Mouse (Mus musculus): Measurements from ENCODE around the gene Tiam1. TPM values are rescaled to one million over a fixed set of nuclear protein-coding genes. Genes with fewer than 3 reads are reported as not detected.

Tiam1 gene
- polyA plus RNA-seq, 1 experiment from 2014 or later = 24.9 TPM

GRCm38 (mm10) chr16:89773657-89774552 is 369.7 kb downstream of the Tiam1 start:
- peaks cover 10% of the 10 kb centered on the region for H3K9me3 ChIP-seq (replicated peaks; ENCODE audit: control insufficient read depth, low read length)
- ATAC-seq (replicated peaks; ENCODE audit: insufficient number of reproducible peaks, low FRiP score, low TSS enrichment) = peak; percentile 62
- H3K4me2 ChIP-seq = peak overlapping the region; percentile 84
- WGBS (ENCODE audit: insufficient replicate concordance) = 12% methylated on average over 30 of the region's 30 CpGs
- no peak overlapping the region for H3K27ac ChIP-seq (ENCODE audit: low read depth, low read length)
- 0 out of 2 replicates have a peak overlapping the region, but pooled peaks have one; percentile 59 for H3K9ac ChIP-seq (ENCODE audit: low read depth, low read length)
- peak overlapping the region; percentile 42 for H3K4me3 ChIP-seq (ENCODE audit: low read depth, low read length)
- H3K27me3 ChIP-seq (ENCODE audit: control insufficient read depth, insufficient read depth, low read length) = no peaks in the 10 kb centered on the region
- H3K36me3 ChIP-seq (ENCODE audit: control insufficient read depth, insufficient read depth, low read length) = no peaks in the 10 kb centered on the region
- no peaks in the 10 kb centered on the region for H3K4me1 ChIP-seq (ENCODE audit: control insufficient read depth, insufficient read depth, low read length)

- Histone ChIP-seq H3K36me3 (ENCODE audit: control insufficient read depth, insufficient read depth, low read length) (no peaks in the 10 kb centered on the region), H3K9me3 (replicated peaks; ENCODE audit: control insufficient read depth, low read length) (peaks cover 10% of the 10 kb centered on the region), H3K27me3 (ENCODE audit: control insufficient read depth, insufficient read depth, low read length) (no peaks in the 10 kb centered on the region), H3K27ac (ENCODE audit: low read depth, low read length) (no peak overlapping the region), H3K4me2 (no peak overlapping the region), H3K4me3 (ENCODE audit: low read depth, low read length) (no peak overlapping the region), H3K4me1 (ENCODE audit: control insufficient read depth, insufficient read depth, low read length) (no peaks in the 10 kb centered on the region), H3K9ac (ENCODE audit: low read depth, low read length) (no peak overlapping the region)
- 82% methylated on average over 11 of the region's 11 CpGs for WGBS (ENCODE audit: insufficient replicate concordance)
- ATAC-seq (replicated peaks; ENCODE audit: insufficient number of reproducible peaks, low FRiP score, low TSS enrichment) = no peak
These were observed 377.6 kb downstream of the Tiam1 start for GRCm38 (mm10) chr16:89765919-89766318.

GRCm38 (mm10) chr16:89765470-89765869 is 378.1 kb downstream of the Tiam1 start:
- 14% methylated on average over 8 of the region's 8 CpGs for WGBS (ENCODE audit: insufficient replicate concordance)
- no peak overlapping the region for H3K9ac ChIP-seq (ENCODE audit: low read depth, low read length)
- H3K27me3 ChIP-seq (ENCODE audit: control insufficient read depth, insufficient read depth, low read length) = no peaks in the 10 kb centered on the region
- peaks cover 10% of the 10 kb centered on the region for H3K9me3 ChIP-seq (replicated peaks; ENCODE audit: control insufficient read depth, low read length)
- H3K4me3 ChIP-seq (ENCODE audit: low read depth, low read length) = no peak overlapping the region
- H3K4me2 ChIP-seq = no peak overlapping the region
- no peaks in the 10 kb centered on the region for H3K36me3 ChIP-seq (ENCODE audit: control insufficient read depth, insufficient read depth, low read length)
- H3K4me1 ChIP-seq (ENCODE audit: control insufficient read depth, insufficient read depth, low read length) = no peaks in the 10 kb centered on the region
- H3K27ac ChIP-seq (ENCODE audit: low read depth, low read length) = no peak overlapping the region
- no peak for ATAC-seq (replicated peaks; ENCODE audit: insufficient number of reproducible peaks, low FRiP score, low TSS enrichment)

- 82% methylated on average over 2 of the region's 2 CpGs for WGBS (ENCODE audit: insufficient replicate concordance)
- Histone ChIP-seq H3K27me3 (ENCODE audit: control insufficient read depth, insufficient read depth, low read length) (no peaks in the 10 kb centered on the region), H3K9me3 (replicated peaks; ENCODE audit: control insufficient read depth, low read length) (no peaks in the 10 kb centered on the region), H3K36me3 (ENCODE audit: control insufficient read depth, insufficient read depth, low read length) (no peaks in the 10 kb centered on the region), H3K4me3 (ENCODE audit: low read depth, low read length) (no peak overlapping the region), H3K9ac (ENCODE audit: low read depth, low read length) (no peak overlapping the region), H3K27ac (ENCODE audit: low read depth, low read length) (no peak overlapping the region), H3K4me1 (ENCODE audit: control insufficient read depth, insufficient read depth, low read length) (no peaks in the 10 kb centered on the region), H3K4me2 (no peak overlapping the region)
- ATAC-seq (replicated peaks; ENCODE audit: insufficient number of reproducible peaks, low FRiP score, low TSS enrichment) = no peak
These were observed 379.8 kb downstream of the Tiam1 start for GRCm38 (mm10) chr16:89763812-89764211.

- no peaks in the 10 kb centered on the region for H3K36me3 ChIP-seq (ENCODE audit: control insufficient read depth, insufficient read depth, low read length)
- H3K4me1 ChIP-seq (ENCODE audit: control insufficient read depth, insufficient read depth, low read length) = no peaks in the 10 kb centered on the region
- H3K27ac ChIP-seq (ENCODE audit: low read depth, low read length) = no peak overlapping the region
- no peaks in the 10 kb centered on the region for H3K27me3 ChIP-seq (ENCODE audit: control insufficient read depth, insufficient read depth, low read length)
- H3K4me3 ChIP-seq (ENCODE audit: low read depth, low read length) = no peak overlapping the region
- H3K4me2 ChIP-seq = no peak overlapping the region
- 0 out of 2 replicates have a peak, but pooled peaks have one; percentile 22 for ATAC-seq (replicated peaks; ENCODE audit: insufficient number of reproducible peaks, low FRiP score, low TSS enrichment)
- 68% methylated on average over 10 of the region's 10 CpGs for WGBS (ENCODE audit: insufficient replicate concordance)
- H3K9me3 ChIP-seq (replicated peaks; ENCODE audit: control insufficient read depth, low read length) = no peaks in the 10 kb centered on the region
- no peak overlapping the region for H3K9ac ChIP-seq (ENCODE audit: low read depth, low read length)
These were observed 381.0 kb downstream of the Tiam1 start for GRCm38 (mm10) chr16:89762523-89762922.

- no peak for ATAC-seq (replicated peaks; ENCODE audit: insufficient number of reproducible peaks, low FRiP score, low TSS enrichment)
- Histone ChIP-seq H3K36me3 (ENCODE audit: control insufficient read depth, insufficient read depth, low read length) (no peaks in the 10 kb centered on the region), H3K27me3 (ENCODE audit: control insufficient read depth, insufficient read depth, low read length) (no peaks in the 10 kb centered on the region), H3K27ac (ENCODE audit: low read depth, low read length) (no peak overlapping the region), H3K4me2 (no peak overlapping the region), H3K4me1 (ENCODE audit: control insufficient read depth, insufficient read depth, low read length) (no peaks in the 10 kb centered on the region), H3K9me3 (replicated peaks; ENCODE audit: control insufficient read depth, low read length) (no peaks in the 10 kb centered on the region), H3K4me3 (ENCODE audit: low read depth, low read length) (no peak overlapping the region), H3K9ac (ENCODE audit: low read depth, low read length) (no peak overlapping the region)
- WGBS (ENCODE audit: insufficient replicate concordance) = 56% methylated on average over 8 of the region's 8 CpGs
These were observed 381.5 kb downstream of the Tiam1 start for GRCm38 (mm10) chr16:89762096-89762495.

- 78% methylated on average over 5 of the region's 5 CpGs for WGBS (ENCODE audit: insufficient replicate concordance)
- no peak for ATAC-seq (replicated peaks; ENCODE audit: insufficient number of reproducible peaks, low FRiP score, low TSS enrichment)
- Histone ChIP-seq H3K4me3 (ENCODE audit: low read depth, low read length) (no peak overlapping the region), H3K9ac (ENCODE audit: low read depth, low read length) (no peak overlapping the region), H3K4me2 (no peak overlapping the region), H3K36me3 (ENCODE audit: control insufficient read depth, insufficient read depth, low read length) (no peaks in the 10 kb centered on the region), H3K4me1 (ENCODE audit: control insufficient read depth, insufficient read depth, low read length) (no peaks in the 10 kb centered on the region), H3K27ac (ENCODE audit: low read depth, low read length) (no peak overlapping the region), H3K9me3 (replicated peaks; ENCODE audit: control insufficient read depth, low read length) (no peaks in the 10 kb centered on the region), H3K27me3 (ENCODE audit: control insufficient read depth, insufficient read depth, low read length) (no peaks in the 10 kb centered on the region)
These were observed 386.2 kb downstream of the Tiam1 start for GRCm38 (mm10) chr16:89757384-89757783.

- WGBS (ENCODE audit: insufficient replicate concordance) = 82% methylated on average over 3 of the region's 3 CpGs
- Histone ChIP-seq H3K27ac (ENCODE audit: low read depth, low read length) (no peak overlapping the region), H3K4me2 (no peak overlapping the region), H3K9ac (ENCODE audit: low read depth, low read length) (no peak overlapping the region), H3K9me3 (replicated peaks; ENCODE audit: control insufficient read depth, low read length) (no peaks in the 10 kb centered on the region), H3K4me3 (ENCODE audit: low read depth, low read length) (no peak overlapping the region), H3K4me1 (ENCODE audit: control insufficient read depth, insufficient read depth, low read length) (no peaks in the 10 kb centered on the region), H3K27me3 (ENCODE audit: control insufficient read depth, insufficient read depth, low read length) (no peaks in the 10 kb centered on the region), H3K36me3 (ENCODE audit: control insufficient read depth, insufficient read depth, low read length) (no peaks in the 10 kb centered on the region)
- no peak for ATAC-seq (replicated peaks; ENCODE audit: insufficient number of reproducible peaks, low FRiP score, low TSS enrichment)
These were observed 388.9 kb downstream of the Tiam1 start for GRCm38 (mm10) chr16:89754709-89755108.

GRCm38 (mm10) chr16:89747864-89748263 is 395.7 kb downstream of the Tiam1 start:
- H3K4me2 ChIP-seq = no peak overlapping the region
- no peak overlapping the region for H3K9ac ChIP-seq (ENCODE audit: low read depth, low read length)
- H3K27ac ChIP-seq (ENCODE audit: low read depth, low read length) = no peak overlapping the region
- no peak overlapping the region for H3K4me3 ChIP-seq (ENCODE audit: low read depth, low read length)
- H3K27me3 ChIP-seq (ENCODE audit: control insufficient read depth, insufficient read depth, low read length) = no peaks in the 10 kb centered on the region
- no peak for ATAC-seq (replicated peaks; ENCODE audit: insufficient number of reproducible peaks, low FRiP score, low TSS enrichment)
- H3K9me3 ChIP-seq (replicated peaks; ENCODE audit: control insufficient read depth, low read length) = no peaks in the 10 kb centered on the region
- H3K36me3 ChIP-seq (ENCODE audit: control insufficient read depth, insufficient read depth, low read length) = no peaks in the 10 kb centered on the region
- H3K4me1 ChIP-seq (ENCODE audit: control insufficient read depth, insufficient read depth, low read length) = no peaks in the 10 kb centered on the region
- 60% methylated on average over 2 of the region's 2 CpGs for WGBS (ENCODE audit: insufficient replicate concordance)
